Mouse (Mus musculus): ENCODE measurements around the gene Ovol2. TPM values are rescaled to one million over a fixed set of nuclear protein-coding genes. Genes with fewer than 3 reads are reported as not detected.

Ovol2 gene
- polyA plus RNA-seq, 3 experiments from 2014 or later = not detected

DNA sequence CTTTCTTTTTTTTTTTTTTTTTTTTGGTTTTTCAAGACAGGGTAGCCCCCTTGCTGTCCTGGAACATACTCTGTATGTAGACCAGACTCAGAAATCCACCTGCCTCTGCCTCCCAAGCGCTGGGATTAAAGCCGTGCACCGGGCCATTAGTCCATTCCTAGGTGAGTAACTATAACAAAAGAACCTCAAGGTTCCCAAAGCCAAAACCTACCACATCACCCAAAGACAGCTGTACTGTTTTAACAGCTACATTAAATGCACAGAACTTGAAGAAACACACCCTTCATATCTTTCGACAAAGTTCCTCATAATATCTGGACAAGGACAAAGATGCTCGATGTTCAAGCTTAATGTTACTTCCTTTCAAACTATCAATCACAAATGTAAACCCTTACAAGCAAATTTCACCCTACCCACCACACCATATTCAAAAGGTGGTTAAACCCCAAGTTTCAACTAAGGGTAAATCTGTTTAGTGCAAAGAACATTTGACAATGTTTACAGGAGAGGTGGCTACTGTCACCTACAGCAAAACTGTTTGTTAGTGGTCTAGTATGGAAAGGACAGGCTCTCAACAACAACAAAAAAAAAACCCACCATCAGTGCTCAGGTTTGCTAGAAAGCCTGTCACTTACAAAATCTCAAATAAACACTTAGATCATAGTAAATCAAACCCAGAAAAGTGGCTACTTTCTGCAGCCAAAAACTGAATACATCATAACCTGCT is 64.8 kb downstream of the Ovol2 start:
- no peak for ATAC-seq

DNA sequence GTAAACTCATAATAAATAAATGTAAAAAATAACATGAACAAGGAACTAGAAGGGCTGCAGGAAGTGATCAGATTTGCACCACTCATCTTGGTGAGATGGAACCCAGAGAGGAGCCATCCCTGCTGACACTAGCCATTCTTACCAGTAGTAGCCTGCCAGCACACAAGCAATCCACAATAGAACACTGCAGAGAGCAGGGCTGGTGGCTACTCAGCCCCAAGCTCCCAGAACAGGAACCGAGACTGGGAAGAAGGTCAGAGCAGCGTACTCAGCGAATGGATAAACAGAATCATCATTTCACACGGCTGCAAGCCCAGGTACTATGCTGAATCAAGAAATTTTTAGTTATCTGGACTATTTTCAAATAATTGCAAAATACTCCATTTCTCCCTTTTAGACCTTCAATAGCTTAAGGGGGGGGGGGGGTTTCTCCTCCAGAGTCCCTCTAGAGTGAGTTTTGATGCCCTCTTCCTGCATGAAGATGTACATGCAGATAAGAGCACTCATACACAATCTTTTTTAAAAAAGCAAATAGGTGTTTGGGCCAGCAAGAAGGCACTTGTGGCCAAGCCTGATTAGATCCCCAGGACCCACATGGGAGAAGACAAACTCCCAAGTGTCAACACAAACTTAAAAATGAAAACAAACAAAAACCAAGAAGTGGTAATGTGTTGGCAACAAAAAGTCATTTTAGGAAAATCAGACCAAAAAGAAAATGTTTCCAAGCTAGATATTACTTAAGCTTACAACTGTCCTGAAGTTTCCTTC is 65.8 kb downstream of the Ovol2 start:
- ATAC-seq = no peak

DNA sequence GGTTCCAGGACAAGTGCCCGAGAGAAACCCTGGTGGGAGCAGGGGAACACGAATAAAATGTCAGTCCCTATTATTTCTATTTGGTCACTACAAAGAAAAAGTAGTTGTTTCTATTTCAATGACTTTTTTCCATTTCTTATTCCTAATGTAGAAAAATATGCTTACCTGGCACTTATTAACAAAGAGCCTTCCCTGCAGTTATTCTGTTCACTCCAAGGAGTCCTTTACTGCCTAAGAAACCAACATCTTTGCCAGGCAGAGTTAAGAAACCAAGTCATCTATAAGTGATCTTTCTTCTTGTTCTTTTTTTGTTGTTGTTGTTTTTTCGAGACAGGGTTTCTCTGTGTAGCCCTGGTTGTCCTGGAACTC is 66.8 kb downstream of the Ovol2 start:
- no peak for ATAC-seq

- ATAC-seq = peak; percentile 10
These were observed 67.4 kb downstream of the Ovol2 start for GRCm38 (mm10) chr2:144264398-144265119.

DNA sequence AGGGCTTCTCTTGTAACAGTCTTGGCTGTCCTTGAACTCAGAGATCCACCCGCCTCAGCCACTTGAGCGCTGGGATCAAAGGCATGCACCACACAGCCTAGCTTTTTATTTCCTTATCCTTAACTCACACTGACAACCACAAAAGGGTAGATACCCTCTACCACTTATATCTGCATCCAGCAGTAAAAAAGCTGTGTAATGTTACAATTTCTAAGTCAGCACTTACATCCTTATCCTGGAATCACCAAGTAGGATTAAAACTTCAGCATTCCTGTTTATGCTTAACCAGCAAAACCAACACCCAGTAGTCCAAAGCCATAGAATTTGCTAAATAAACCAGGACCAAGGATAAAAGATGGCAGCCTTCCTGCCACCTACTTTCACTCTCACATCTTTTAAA is 69.1 kb downstream of the Ovol2 start:
- no peak for ATAC-seq

Other genes with a start within 250 kb of the Ovol2 start
- 10 to 100 TPM in 2 of 3 experiments, 1 to 10 TPM in 1; 8.9 to 13.5 (median 10.4) TPM for gene Mgme1, start 61.5 kb downstream of the Ovol2 start, polyA plus RNA-seq (2017; shearing (Covaris generic))
- 100 to 1,000 TPM in 2 of 3 experiments, 10 to 100 TPM in 1; 62.1 to 121 (median 102) TPM for gene Snx5, start 61.2 kb downstream of the Ovol2 start, polyA plus RNA-seq (2017; shearing (Covaris generic))
- gene Kat14, start 36.8 kb upstream of the Ovol2 start, polyA plus RNA-seq (2017; shearing (Covaris generic)) = 10 to 100 TPM; 10.8 to 20.3 (median 15.7) TPM
- gene Pet117, start 36.9 kb upstream of the Ovol2 start, polyA plus RNA-seq (2017; shearing (Covaris generic)) = 1 to 10 TPM in 2 of 3 experiments, not detected in 1; 1.4 to 3.2 TPM
- gene Dzank1, start 195.3 kb upstream of the Ovol2 start, polyA plus RNA-seq (2017; shearing (Covaris generic)) = 1 to 10 TPM in 1 of 3 experiments, under 1 TPM in 1, not detected in 1; 0.08 to 1.0 TPM
- gene Polr3f, start 195.6 kb upstream of the Ovol2 start, polyA plus RNA-seq (2017; shearing (Covaris generic)) = 10 to 100 TPM; 21.3 to 36.9 (median 25.8) TPM
- gene Rbbp9, start 218.7 kb upstream of the Ovol2 start, polyA plus RNA-seq (2017; shearing (Covaris generic)) = 10 to 100 TPM in 2 of 3 experiments, 1 to 10 TPM in 1; 6.4 to 12.6 (median 11.0) TPM
- gene Sec23b, start 224.1 kb upstream of the Ovol2 start, polyA plus RNA-seq (2017; shearing (Covaris generic)) = 100 to 1,000 TPM in 1 of 3 experiments, 10 to 100 TPM in 2; 77.6 to 101 (median 88.4) TPM

All from inflammation-experienced regulatory T-cells, adult 6 months (primary cell).